Mouse (Mus musculus) cerebellum, postnatal 14 days (tissue): ENCODE measurements at regions not wholly inside any gene's neighbourhood (a gene's known extent, or its start where the extent isn't known, plus 50 kb on each side); places are given as distances from the start of the nearest gene placed in this dataset.

Experiments
- DNase-seq, 2 experiments: peaks; one replicate each; pipeline ENCODE4 v3.0.0; 2021; ENCODE audit warnings: mixed read lengths in 2 of 2

DNA sequence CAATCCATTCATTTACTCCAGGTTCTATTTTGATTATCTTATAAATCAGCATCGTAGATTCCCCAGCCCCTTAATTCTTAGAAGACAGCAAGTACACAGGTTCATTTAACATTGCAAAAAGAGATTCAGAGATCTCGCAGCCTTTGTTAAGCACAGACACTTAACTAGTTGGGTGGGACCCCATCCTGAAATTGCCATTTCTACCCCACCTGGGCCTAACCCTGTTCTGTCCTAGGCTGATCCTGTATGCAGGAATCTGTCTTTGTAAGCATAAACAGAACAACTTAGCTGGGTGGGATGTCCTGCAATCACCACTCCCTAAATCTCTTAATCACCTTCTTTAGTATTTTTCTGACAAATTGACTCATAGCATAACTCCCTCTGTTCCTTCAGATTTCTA, 462.8 kb upstream of the Arrdc3 start:
- DNase-seq: no peak
